Mouse (Mus musculus): ENCODE measurements around the gene Bfsp1. TPM values are rescaled to one million over a fixed set of nuclear protein-coding genes. Genes with fewer than 3 reads are reported as not detected.

The Bfsp1 gene
- polyA plus RNA-seq, 1 experiment from 2014 or later: 1.1 TPM

DNA sequence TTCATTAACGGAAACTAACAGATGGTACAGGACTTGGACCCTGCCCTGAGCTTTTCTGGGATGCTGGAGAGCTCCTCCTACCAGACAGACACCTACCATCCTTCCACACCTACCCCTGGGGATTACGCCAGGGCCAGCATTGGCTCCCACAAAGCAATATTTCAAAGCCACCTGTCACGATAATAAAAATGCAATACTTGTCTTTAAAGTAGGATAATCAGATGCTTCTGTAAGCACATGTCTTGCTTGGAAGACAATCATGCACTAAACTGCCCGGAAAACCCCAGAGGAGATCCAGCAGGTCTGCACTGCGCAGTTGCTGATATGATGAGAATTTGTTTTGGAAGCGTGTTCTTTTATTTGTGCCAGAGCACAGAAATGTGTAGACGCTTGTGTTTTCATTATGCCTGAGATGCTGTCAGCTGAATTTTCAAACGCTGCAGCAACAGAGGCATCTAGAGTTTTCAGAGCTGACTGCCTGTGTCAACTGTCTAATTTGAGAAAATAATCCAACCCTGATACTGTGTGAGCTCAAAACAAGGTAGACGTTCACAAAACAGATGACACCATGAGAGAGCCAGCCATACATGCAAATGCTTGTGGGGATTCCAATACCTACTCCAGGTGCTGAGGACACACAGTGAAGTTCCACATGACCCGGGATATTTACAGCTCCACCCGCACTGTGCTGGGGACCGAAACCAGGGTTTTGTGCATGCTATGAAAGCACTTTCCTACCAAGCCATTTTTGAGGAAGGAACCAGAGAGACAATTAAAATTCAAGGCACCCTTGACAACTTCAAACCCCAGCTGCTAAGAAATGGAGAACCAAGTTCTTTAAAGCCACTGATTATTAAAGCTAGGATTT lies 11.4 kb downstream of the Bfsp1 start:
- no peaks in the 10 kb centered on the region for H3K27me3 ChIP-seq (ENCODE audit: control insufficient read depth, insufficient read depth, low read length)
- ATAC-seq (replicated peaks; ENCODE audit: insufficient number of reproducible peaks, low FRiP score, low TSS enrichment, low read depth) (no peak), DNase-seq (ENCODE audit: low spot score) (no peak)
- no peak overlapping the region for H3K9ac ChIP-seq (replicated peaks; ENCODE audit: low read length)
- no peak overlapping the region for H3K4me3 ChIP-seq (ENCODE audit: low read depth, low read length)
- H3K4me2 ChIP-seq (ENCODE audit: low read depth, low read length): no peak overlapping the region
- H3K9me3 ChIP-seq (replicated peaks; ENCODE audit: control insufficient read depth, low read length): no peaks in the 10 kb centered on the region
- H3K36me3 ChIP-seq (replicated peaks; ENCODE audit: control insufficient read depth, insufficient read depth, low read depth, low read length): no peaks in the 10 kb centered on the region
- no peaks in the 10 kb centered on the region for H3K4me1 ChIP-seq (ENCODE audit: control insufficient read depth, insufficient read depth, low read length)
- no peak overlapping the region for H3K27ac ChIP-seq (replicated peaks; ENCODE audit: low read depth, low read length)
- 85% methylated on average over 12 of the region's 12 CpGs for WGBS

DNA sequence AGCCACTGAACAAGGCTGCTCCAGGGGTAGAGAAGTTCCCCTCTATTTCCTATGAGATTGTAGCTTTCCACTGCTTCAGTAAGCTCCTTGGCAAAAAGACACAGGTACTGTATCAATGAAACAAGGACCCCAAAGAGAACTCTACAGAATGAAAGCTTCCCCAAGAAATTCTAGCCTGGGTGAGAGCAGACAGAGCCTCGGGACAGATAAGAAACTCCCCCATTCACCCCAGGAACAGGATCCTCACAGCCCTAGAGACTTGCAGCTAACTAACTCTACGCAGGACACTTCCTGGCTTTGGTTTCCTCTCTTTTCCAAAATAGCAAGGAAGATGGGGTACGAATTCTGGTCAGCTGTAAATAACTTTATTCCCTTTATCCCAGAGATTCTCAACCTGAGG lies 15.7 kb downstream of the Bfsp1 start:
- 61% methylated on average over 3 of the region's 3 CpGs for WGBS
- Histone ChIP-seq H3K27ac (replicated peaks; ENCODE audit: low read depth, low read length) (no peak overlapping the region), H3K9ac (replicated peaks; ENCODE audit: low read length) (no peak overlapping the region), H3K4me3 (ENCODE audit: low read depth, low read length) (no peak overlapping the region), H3K4me2 (ENCODE audit: low read depth, low read length) (no peak overlapping the region), H3K36me3 (replicated peaks; ENCODE audit: control insufficient read depth, insufficient read depth, low read depth, low read length) (no peaks in the 10 kb centered on the region), H3K27me3 (ENCODE audit: control insufficient read depth, insufficient read depth, low read length) (no peaks in the 10 kb centered on the region; the same call in 1 of the 2 replicates), H3K4me1 (ENCODE audit: control insufficient read depth, insufficient read depth, low read length) (no peaks in the 10 kb centered on the region), H3K9me3 (replicated peaks; ENCODE audit: control insufficient read depth, low read length) (no peaks in the 10 kb centered on the region)
- ATAC-seq (replicated peaks; ENCODE audit: insufficient number of reproducible peaks, low FRiP score, low TSS enrichment, low read depth): no peak
- DNase-seq (ENCODE audit: low spot score): no peak

DNA sequence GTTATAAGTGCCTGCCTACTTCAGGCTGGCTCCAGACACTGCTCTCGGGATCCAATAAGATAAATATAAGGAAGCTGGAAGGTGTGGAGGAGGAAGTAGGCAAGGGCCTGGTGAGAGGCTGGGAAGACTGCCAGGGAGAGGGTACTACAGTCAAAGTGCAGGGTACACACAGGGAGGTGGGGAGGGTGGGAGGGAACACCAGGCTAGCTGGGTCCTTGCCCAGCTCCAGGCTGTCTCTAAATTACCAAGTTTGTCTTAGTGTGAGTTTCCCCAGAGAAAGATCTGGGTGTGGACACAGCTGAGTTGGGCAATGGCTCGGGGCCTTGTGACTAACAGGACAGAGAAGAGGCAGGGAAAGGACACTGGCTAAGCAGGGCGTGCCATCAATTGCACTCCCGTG lies 16.2 kb downstream of the Bfsp1 start:
- ATAC-seq (replicated peaks; ENCODE audit: insufficient number of reproducible peaks, low FRiP score, low TSS enrichment, low read depth) (no peak), DNase-seq (ENCODE audit: low spot score) (no peak)
- 74% methylated on average over 4 of the region's 4 CpGs for WGBS

DNA sequence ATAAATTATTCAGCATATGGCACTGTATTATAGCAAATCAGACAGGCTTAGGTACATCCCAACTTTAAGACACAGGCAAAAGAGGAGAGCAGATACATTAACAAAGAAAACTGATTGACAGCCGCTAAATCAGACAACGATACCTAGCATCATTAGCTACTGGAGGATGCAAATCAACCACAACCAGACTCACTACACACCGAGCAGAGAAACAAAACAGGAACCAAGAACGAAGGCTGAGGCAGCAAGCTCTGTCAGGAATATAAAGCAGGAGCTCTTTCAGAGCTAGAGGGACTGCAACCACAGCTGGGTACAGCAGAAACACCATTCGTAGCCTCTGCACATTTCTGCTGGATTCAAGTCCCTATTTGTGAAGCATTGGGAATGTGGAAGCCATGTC lies 18.2 kb downstream of the Bfsp1 start:
- Histone ChIP-seq H3K27me3 (ENCODE audit: control insufficient read depth, insufficient read depth, low read length) (no peaks in the 10 kb centered on the region; the same call in 1 of the 2 replicates), H3K4me1 (ENCODE audit: control insufficient read depth, insufficient read depth, low read length) (no peaks in the 10 kb centered on the region), H3K4me3 (ENCODE audit: low read depth, low read length) (no peak overlapping the region), H3K36me3 (replicated peaks; ENCODE audit: control insufficient read depth, insufficient read depth, low read depth, low read length) (no peaks in the 10 kb centered on the region), H3K4me2 (ENCODE audit: low read depth, low read length) (no peak overlapping the region), H3K9ac (replicated peaks; ENCODE audit: low read length) (no peak overlapping the region), H3K9me3 (replicated peaks; ENCODE audit: control insufficient read depth, low read length) (no peaks in the 10 kb centered on the region), H3K27ac (replicated peaks; ENCODE audit: low read depth, low read length) (no peak overlapping the region)
- ATAC-seq (replicated peaks; ENCODE audit: insufficient number of reproducible peaks, low FRiP score, low TSS enrichment, low read depth): no peak
- DNase-seq (ENCODE audit: low spot score): no peak
- WGBS: 88% methylated on average over 5 of the region's 5 CpGs

More for the DNA sequence above, 16.2 kb downstream of the Bfsp1 start:
- Histone ChIP-seq H3K36me3 (replicated peaks; ENCODE audit: control insufficient read depth, insufficient read depth, low read depth, low read length) (no peaks in the 10 kb centered on the region), H3K9ac (replicated peaks; ENCODE audit: low read length) (no peak overlapping the region), H3K9me3 (replicated peaks; ENCODE audit: control insufficient read depth, low read length) (no peaks in the 10 kb centered on the region), H3K27me3 (ENCODE audit: control insufficient read depth, insufficient read depth, low read length) (no peaks in the 10 kb centered on the region; the same call in 1 of the 2 replicates), H3K4me2 (ENCODE audit: low read depth, low read length) (no peak overlapping the region), H3K4me1 (ENCODE audit: control insufficient read depth, insufficient read depth, low read length) (no peaks in the 10 kb centered on the region), H3K27ac (replicated peaks; ENCODE audit: low read depth, low read length) (no peak overlapping the region), H3K4me3 (ENCODE audit: low read depth, low read length) (no peak overlapping the region)

DNA sequence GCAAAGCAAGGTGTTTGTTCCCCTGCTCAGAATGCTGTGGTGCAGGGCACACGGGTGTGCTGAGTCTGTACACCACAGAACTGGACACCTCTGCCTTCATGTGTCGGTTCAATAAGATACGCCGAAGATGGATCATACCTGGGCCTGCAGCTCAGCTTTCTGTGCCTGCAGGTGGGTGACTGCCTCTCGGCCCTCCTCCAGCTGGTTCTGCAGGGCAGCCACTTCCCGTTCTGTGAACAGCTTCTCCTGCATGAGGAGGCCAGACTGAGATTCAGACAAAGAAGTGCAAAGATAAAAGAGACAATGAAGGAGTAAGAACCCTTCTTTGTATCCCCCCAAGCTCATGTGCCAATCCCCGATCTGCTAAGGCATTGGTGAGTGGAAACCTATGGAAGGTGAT lies 21.4 kb downstream of the Bfsp1 start:
- Histone ChIP-seq H3K27ac (replicated peaks; ENCODE audit: low read depth, low read length) (no peak overlapping the region), H3K9me3 (replicated peaks; ENCODE audit: control insufficient read depth, low read length) (no peaks in the 10 kb centered on the region), H3K9ac (replicated peaks; ENCODE audit: low read length) (no peak overlapping the region), H3K4me3 (ENCODE audit: low read depth, low read length) (no peak overlapping the region), H3K36me3 (replicated peaks; ENCODE audit: control insufficient read depth, insufficient read depth, low read depth, low read length) (no peaks in the 10 kb centered on the region), H3K4me1 (ENCODE audit: control insufficient read depth, insufficient read depth, low read length) (no peaks in the 10 kb centered on the region), H3K27me3 (ENCODE audit: control insufficient read depth, insufficient read depth, low read length) (no peaks in the 10 kb centered on the region; the same call in 1 of the 2 replicates), H3K4me2 (ENCODE audit: low read depth, low read length) (no peak overlapping the region)
- no peak for ATAC-seq (replicated peaks; ENCODE audit: insufficient number of reproducible peaks, low FRiP score, low TSS enrichment, low read depth)
- no peak for DNase-seq (ENCODE audit: low spot score)
- WGBS: 82% methylated on average over 7 of the region's 7 CpGs

DNA sequence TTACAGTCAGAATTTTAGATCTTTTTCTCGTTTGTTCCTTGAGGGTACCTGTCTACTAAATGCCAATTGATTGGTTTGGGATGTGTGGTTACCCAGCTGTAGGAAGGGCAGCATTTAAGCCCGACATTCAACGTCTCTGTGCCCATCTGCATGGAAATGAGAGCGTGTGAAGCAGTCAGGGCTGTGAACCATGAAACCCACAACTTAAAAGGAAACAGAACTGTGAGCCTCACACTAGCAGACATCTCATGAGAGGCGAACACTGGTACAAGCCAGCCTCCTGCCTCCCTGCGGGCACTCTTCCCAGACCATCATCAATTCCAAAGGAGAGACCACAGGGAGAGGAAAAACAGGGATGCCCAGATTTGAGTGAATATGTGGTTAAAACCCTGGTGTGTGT lies 22.1 kb downstream of the Bfsp1 start:
- no peak overlapping the region for H3K27ac ChIP-seq (replicated peaks; ENCODE audit: low read depth, low read length)
- H3K36me3 ChIP-seq (replicated peaks; ENCODE audit: control insufficient read depth, insufficient read depth, low read depth, low read length): no peaks in the 10 kb centered on the region
- H3K4me1 ChIP-seq (ENCODE audit: control insufficient read depth, insufficient read depth, low read length): no peaks in the 10 kb centered on the region
- no peak overlapping the region for H3K4me3 ChIP-seq (ENCODE audit: low read depth, low read length)
- WGBS: 82% methylated on average over 6 of the region's 6 CpGs
- DNase-seq (ENCODE audit: low spot score): no peak
- no peak overlapping the region for H3K9ac ChIP-seq (replicated peaks; ENCODE audit: low read length)
- no peak overlapping the region for H3K4me2 ChIP-seq (ENCODE audit: low read depth, low read length)
- no peak for ATAC-seq (replicated peaks; ENCODE audit: insufficient number of reproducible peaks, low FRiP score, low TSS enrichment, low read depth)
- H3K9me3 ChIP-seq (replicated peaks; ENCODE audit: control insufficient read depth, low read length): no peaks in the 10 kb centered on the region
- H3K27me3 ChIP-seq (ENCODE audit: control insufficient read depth, insufficient read depth, low read length): no peaks in the 10 kb centered on the region; the same call in 1 of the 2 replicates

DNA sequence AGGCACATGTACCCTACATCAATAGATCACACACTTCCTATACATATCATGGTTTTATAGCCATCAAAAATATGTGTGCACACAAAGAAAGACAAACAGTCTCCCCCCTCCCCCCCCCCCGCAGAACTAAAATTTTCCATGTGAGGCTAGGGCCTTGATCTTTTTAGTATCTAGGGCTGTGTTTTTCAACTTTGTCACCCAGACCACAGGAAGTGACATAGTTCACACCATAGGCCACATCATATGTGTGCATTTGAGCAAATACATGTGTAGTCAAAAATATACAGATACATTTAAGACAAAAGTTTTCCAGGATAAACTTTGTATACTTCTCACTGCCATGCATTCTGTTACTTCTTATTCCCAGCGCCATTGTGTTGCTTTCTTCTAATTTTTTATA lies 23.5 kb downstream of the Bfsp1 start:
- DNase-seq (ENCODE audit: low spot score): no peak
- no peaks in the 10 kb centered on the region for H3K36me3 ChIP-seq (replicated peaks; ENCODE audit: control insufficient read depth, insufficient read depth, low read depth, low read length)
- ATAC-seq (replicated peaks; ENCODE audit: insufficient number of reproducible peaks, low FRiP score, low TSS enrichment, low read depth): no peak
- no peak overlapping the region for H3K4me2 ChIP-seq (ENCODE audit: low read depth, low read length)
- H3K9ac ChIP-seq (replicated peaks; ENCODE audit: low read length): no peak overlapping the region
- H3K4me3 ChIP-seq (ENCODE audit: low read depth, low read length): no peak overlapping the region
- WGBS: 84% methylated on average over 2 of the region's 2 CpGs
- H3K27ac ChIP-seq (replicated peaks; ENCODE audit: low read depth, low read length): no peak overlapping the region
- no peaks in the 10 kb centered on the region for H3K4me1 ChIP-seq (ENCODE audit: control insufficient read depth, insufficient read depth, low read length)
- no peaks in the 10 kb centered on the region for H3K27me3 ChIP-seq (ENCODE audit: control insufficient read depth, insufficient read depth, low read length)
- no peaks in the 10 kb centered on the region for H3K9me3 ChIP-seq (replicated peaks; ENCODE audit: control insufficient read depth, low read length)

DNA sequence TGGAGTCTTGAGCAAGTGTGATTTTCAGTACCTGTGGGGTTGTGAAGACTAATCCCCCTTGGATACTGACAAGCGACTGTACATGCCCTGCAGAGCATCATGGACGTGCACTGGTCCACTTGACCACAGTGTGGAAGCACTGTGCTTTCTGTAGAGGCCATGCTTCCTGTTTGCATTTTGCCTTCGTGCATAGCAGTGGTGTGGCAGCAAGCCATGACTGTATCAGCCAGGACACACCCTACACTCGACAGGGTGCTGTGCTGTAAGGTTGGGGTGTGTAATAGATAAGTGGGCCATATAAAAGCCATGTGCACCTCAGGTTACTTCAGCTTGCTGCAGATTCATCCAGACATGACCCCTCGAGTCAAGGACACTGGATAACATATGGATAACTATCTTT lies 24.3 kb downstream of the Bfsp1 start:
- WGBS: 72% methylated on average over 5 of the region's 5 CpGs
- H3K9ac ChIP-seq (replicated peaks; ENCODE audit: low read length): no peak overlapping the region
- H3K27me3 ChIP-seq (ENCODE audit: control insufficient read depth, insufficient read depth, low read length): no peaks in the 10 kb centered on the region
- H3K9me3 ChIP-seq (replicated peaks; ENCODE audit: control insufficient read depth, low read length): no peaks in the 10 kb centered on the region
- no peak for ATAC-seq (replicated peaks; ENCODE audit: insufficient number of reproducible peaks, low FRiP score, low TSS enrichment, low read depth)
- H3K4me2 ChIP-seq (ENCODE audit: low read depth, low read length): no peak overlapping the region
- H3K36me3 ChIP-seq (replicated peaks; ENCODE audit: control insufficient read depth, insufficient read depth, low read depth, low read length): no peaks in the 10 kb centered on the region
- H3K4me1 ChIP-seq (ENCODE audit: control insufficient read depth, insufficient read depth, low read length): no peaks in the 10 kb centered on the region
- DNase-seq (ENCODE audit: low spot score): no peak
- no peak overlapping the region for H3K4me3 ChIP-seq (ENCODE audit: low read depth, low read length)
- no peak overlapping the region for H3K27ac ChIP-seq (replicated peaks; ENCODE audit: low read depth, low read length)
